Mouse (Mus musculus) E14TG2a.4 (cell line): ENCODE measurements around the gene Atp5f1.
"Not testable (repeated sequence)": the region's sequence is repeated elsewhere in the genome, so short reads cannot be mapped to it uniquely, and the experiment has no call there.

Source experiments
- CTCF ChIP-seq: conservative IDR thresholded peaks from 2 replicates; pipeline ENCODE4 v1.5.1; 2014; ENCODE audit warnings: low read length
- NANOG ChIP-seq: IDR thresholded peaks from 2 replicates; pipeline ENCODE4 v1.6.1; 2014; ENCODE audit warnings: borderline replicate concordance, low read length, mixed read lengths
- POU5F1 ChIP-seq: IDR thresholded peaks from 2 replicates; pipeline ENCODE4 v1.6.1; 2014; ENCODE audit warnings: low read length, borderline replicate concordance

- not testable (repeated sequence) for TF ChIP-seq CTCF, POU5F1, NANOG
Observed at GRCm38 (mm10) chr3:105989611-105990010, 29.7 kb upstream of the Atp5f1 start.
